Mouse (Mus musculus) kidney, embryonic 14.5 days (tissue): Measurements from ENCODE around the gene Smndc1. TPM values are rescaled to one million over a fixed set of nuclear protein-coding genes. Genes with fewer than 3 reads are reported as not detected.

Source experiments
- ATAC-seq: fragments of 200-750 bp; cut with Nextera tagmentation; 2 replicates; pipeline ENCODE4 v1.8.0; 2017; ENCODE audit warnings: moderate number of reproducible peaks, mild to moderate bottlenecking, moderate TSS enrichment, moderate library complexity; ENCODE audit not compliant: low FRiP score, low TSS enrichment
- H3K27ac ChIP-seq: fragments of 300-500 bp; sonication (generic); 2 replicates; pipeline ENCODE4 v1.5.1; 2014; ENCODE audit warnings: low read depth, mild to moderate bottlenecking, low read length, moderate library complexity, mixed read lengths
- H3K27me3 ChIP-seq: fragments of 300-500 bp; sonication (generic); 2 replicates; pipeline ENCODE4 v1.6.1; 2014; ENCODE audit warnings: mild to moderate bottlenecking, low read length; ENCODE audit not compliant: control insufficient read depth, insufficient read depth
- H3K36me3 ChIP-seq: fragments of 300-500 bp; sonication (generic); 2 replicates; pipeline ENCODE4 v1.6.1; 2014; ENCODE audit warnings: low read length, mixed read lengths; ENCODE audit not compliant: control insufficient read depth, insufficient read depth
- H3K4me1 ChIP-seq: fragments of 300-500 bp; sonication (generic); 2 replicates; pipeline ENCODE4 v1.6.1; 2014; ENCODE audit warnings: low read length, mixed read lengths; ENCODE audit not compliant: control insufficient read depth, insufficient read depth
- H3K4me2 ChIP-seq: fragments of 300-500 bp; sonication (generic); replicated peaks from 2 replicates; pipeline ENCODE4 v1.6.1; 2014; ENCODE audit warnings: low read depth, mild to moderate bottlenecking, low read length
- H3K4me3 ChIP-seq: fragments of 300-500 bp; sonication (generic); 2 replicates; pipeline ENCODE4 v1.5.1; 2014; ENCODE audit warnings: mild to moderate bottlenecking, low read length
- H3K9ac ChIP-seq: fragments of 300-500 bp; sonication (generic); 2 replicates; pipeline ENCODE4 v1.6.1; 2014; ENCODE audit warnings: low read depth, mild to moderate bottlenecking, low read length, moderate library complexity
- H3K9me3 ChIP-seq: fragments of 300-500 bp; sonication (generic); 2 replicates; pipeline ENCODE4 v1.6.1; 2016; ENCODE audit warnings: low read length; ENCODE audit not compliant: control insufficient read depth
- WGBS: fragments of 180-500 bp; shearing (Covaris S2); extraction: QIAGEN DNeasy Blood & Tissue Kit; methylation state at CpG from one replicate; pipeline ENCODE4 v1.1.7; 2014; 5-methylcytosine and 5-hydroxymethylcytosine counted together
- polyA plus RNA-seq: library from polyadenylated mRNA; unstranded; fragments of >200 nt; fragmentation: Nextera tagmentation; extraction: Ambion mirVana; gene quantifications from 2 replicates; pipeline ENCODE4 v1.2.1, GENCODE M21; 2014

Gene Smndc1
- polyA plus RNA-seq, 1 experiment from 2014 or later = 47.7 TPM

GRCm38 (mm10) chr19:53425824-53426223 is 35.4 kb upstream of the Smndc1 start:
- Histone ChIP-seq H3K27me3 (no peaks in the 10 kb centered on the region; the same call in 1 of the 2 replicates), H3K9ac (no peak overlapping the region), H3K4me2 (no peak overlapping the region), H3K36me3 (no peaks in the 10 kb centered on the region), H3K27ac (no peak overlapping the region), H3K4me3 (no peak overlapping the region), H3K4me1 (peaks cover 21% of the 10 kb centered on the region), H3K9me3 (no peaks in the 10 kb centered on the region)
- no peak for ATAC-seq
- 85% methylated on average over 8 of the region's 8 CpGs for WGBS

GRCm38 (mm10) chr19:53424629-53425028 is 34.3 kb upstream of the Smndc1 start:
- Histone ChIP-seq H3K4me3 (no peak overlapping the region; the same call in 1 of the 2 replicates), H3K36me3 (no peaks in the 10 kb centered on the region), H3K27me3 (no peaks in the 10 kb centered on the region; the same call in 1 of the 2 replicates), H3K4me2 (peak overlapping the region; percentile 21), H3K4me1 (peaks cover 26% of the 10 kb centered on the region), H3K9ac (peak overlapping the region; percentile 25; the same call in 1 of the 2 replicates), H3K9me3 (no peaks in the 10 kb centered on the region), H3K27ac (no peak overlapping the region)
- 17% methylated on average over 18 of the region's 18 CpGs for WGBS
- no peak for ATAC-seq

DNA sequence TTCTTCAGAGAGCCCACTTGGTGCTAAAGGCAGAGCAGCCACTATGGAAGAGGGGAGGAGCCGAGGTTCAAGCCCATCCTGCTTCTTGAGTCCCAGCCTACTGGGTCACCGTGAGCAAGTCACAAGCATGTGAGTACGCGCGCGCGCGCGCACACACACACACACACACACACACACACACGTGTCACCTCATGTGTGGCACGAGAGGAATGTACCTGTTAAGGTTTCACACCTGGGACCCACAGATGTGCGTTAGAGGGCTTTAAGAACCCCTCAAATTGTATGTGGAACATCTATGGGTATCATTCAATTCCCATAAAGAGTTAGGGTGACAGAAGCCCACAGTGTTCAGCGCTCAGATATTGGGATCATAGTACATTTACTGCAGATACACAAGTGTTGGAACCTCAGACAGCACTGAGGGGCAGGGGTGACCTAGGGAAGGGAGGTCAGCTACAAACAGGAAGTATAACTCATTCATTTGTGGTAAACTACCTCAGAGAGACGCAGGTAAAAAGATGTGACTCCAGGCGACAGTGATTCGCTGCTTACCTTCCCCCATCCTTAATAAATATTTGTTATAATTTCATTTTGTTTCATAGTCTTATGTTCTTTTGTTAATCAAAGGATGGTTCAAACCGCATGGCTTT is 33.6 kb upstream of the Smndc1 start:
- Histone ChIP-seq H3K9me3 (no peaks in the 10 kb centered on the region), H3K36me3 (no peaks in the 10 kb centered on the region), H3K27ac (no peak overlapping the region), H3K9ac (no peak overlapping the region), H3K4me1 (peaks cover 26% of the 10 kb centered on the region), H3K27me3 (no peaks in the 10 kb centered on the region; the same call in 1 of the 2 replicates), H3K4me3 (no peak overlapping the region), H3K4me2 (peak overlapping the region; percentile 8; the same call in 1 of the 2 replicates)
- WGBS = 56% methylated on average over 17 of the region's 17 CpGs
- no peak for ATAC-seq

DNA sequence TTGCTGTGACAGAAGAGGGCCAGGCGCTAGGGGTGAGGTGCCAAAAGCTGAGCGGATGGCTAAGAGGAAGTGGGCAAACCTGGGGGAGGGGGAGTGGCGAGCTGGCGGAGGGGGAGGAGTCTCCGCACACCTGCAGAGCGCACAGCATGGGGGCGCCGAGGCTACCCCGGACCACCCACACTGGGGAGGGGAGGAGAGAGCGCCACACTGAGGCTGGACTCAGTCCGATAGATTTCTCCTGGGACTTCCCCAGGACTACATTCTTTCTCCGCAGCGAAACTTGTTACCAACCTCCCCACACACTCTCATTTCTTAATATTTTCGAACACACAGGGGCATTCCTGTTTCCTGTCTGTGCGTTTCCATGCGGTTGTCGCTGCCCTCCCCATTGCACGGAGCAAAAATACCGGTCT is 33.0 kb upstream of the Smndc1 start:
- Histone ChIP-seq H3K27ac (no peak overlapping the region), H3K4me3 (no peak overlapping the region)

DNA sequence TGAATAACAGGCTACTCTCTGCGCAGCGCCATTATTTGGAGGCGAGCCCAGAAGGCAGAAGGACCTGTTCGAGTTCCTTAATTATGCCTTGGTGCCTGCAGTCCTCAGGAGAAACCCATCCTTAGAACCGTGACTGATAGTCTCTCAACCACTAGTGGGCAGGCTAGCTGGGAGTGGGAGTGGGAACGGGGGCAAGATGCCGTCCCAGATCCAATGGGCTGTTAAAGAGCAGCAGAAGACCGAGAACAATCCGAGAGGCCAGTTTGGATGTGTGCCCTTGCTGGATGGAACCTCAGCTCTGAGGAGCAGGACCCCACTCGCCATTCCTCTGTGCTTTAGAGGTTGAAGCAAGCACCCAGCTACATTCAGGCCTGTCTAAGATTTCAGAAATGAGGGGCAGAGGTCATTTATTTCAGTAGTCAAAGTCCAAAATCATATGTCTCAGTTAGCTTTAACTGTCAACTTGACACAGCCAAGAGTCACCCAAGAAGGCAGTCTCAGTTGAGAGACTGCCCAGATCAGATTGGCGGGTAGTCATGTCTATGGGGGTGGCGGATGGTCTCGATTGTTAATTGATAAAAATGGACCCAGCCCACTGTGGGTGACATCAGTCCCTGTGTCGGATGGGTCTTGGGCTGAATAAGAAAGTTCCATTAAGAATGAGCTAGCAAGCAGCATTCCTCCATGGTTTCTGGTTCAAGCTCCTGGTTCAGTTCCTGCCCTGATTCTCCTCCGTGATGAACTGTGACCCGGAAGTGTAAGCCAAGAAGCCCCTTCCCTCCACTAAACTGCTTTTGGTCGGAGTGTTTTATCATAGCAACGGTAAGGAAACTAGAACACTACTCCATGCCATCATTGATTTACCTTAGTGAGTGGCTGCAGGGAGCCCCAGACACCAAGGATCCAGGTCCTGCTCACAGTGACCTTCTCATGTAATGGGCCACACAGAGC is 32.3 kb upstream of the Smndc1 start:
- Histone ChIP-seq H3K27ac (no peak overlapping the region), H3K4me2 (no peak overlapping the region), H3K4me3 (no peak overlapping the region), H3K4me1 (peaks cover 25% of the 10 kb centered on the region), H3K9me3 (no peaks in the 10 kb centered on the region), H3K9ac (no peak overlapping the region), H3K27me3 (no peaks in the 10 kb centered on the region; the same call in none of the 2 replicates), H3K36me3 (no peaks in the 10 kb centered on the region)
- ATAC-seq = no peak
- 69% methylated on average over 18 of the region's 18 CpGs for WGBS

More for the DNA sequence above, 33.0 kb upstream of the Smndc1 start:
- no peaks in the 10 kb centered on the region for H3K36me3 ChIP-seq
- ATAC-seq = no peak
- H3K27me3 ChIP-seq = no peaks in the 10 kb centered on the region; the same call in none of the 2 replicates
- peak overlapping the region; percentile 8; the same call in 1 of the 2 replicates for H3K4me2 ChIP-seq
- H3K9me3 ChIP-seq = no peaks in the 10 kb centered on the region
- H3K9ac ChIP-seq = no peak overlapping the region
- peaks cover 26% of the 10 kb centered on the region for H3K4me1 ChIP-seq
- 28% methylated on average over 19 of the region's 19 CpGs for WGBS

GRCm38 (mm10) chr19:53421583-53422188 is 31.3 kb upstream of the Smndc1 start:
- Histone ChIP-seq H3K4me2 (peak overlapping the region; percentile 55), H3K9ac (peak overlapping the region; percentile 40; the same call in 1 of the 2 replicates), H3K27me3 (no peaks in the 10 kb centered on the region; the same call in none of the 2 replicates), H3K27ac (peak overlapping the region; percentile 85), H3K4me1 (peaks cover 19% of the 10 kb centered on the region), H3K4me3 (peak overlapping the region; percentile 34), H3K36me3 (no peaks in the 10 kb centered on the region), H3K9me3 (no peaks in the 10 kb centered on the region)
- peak; percentile 41 for ATAC-seq
- WGBS = 0% methylated on average over 6 of the region's 6 CpGs

DNA sequence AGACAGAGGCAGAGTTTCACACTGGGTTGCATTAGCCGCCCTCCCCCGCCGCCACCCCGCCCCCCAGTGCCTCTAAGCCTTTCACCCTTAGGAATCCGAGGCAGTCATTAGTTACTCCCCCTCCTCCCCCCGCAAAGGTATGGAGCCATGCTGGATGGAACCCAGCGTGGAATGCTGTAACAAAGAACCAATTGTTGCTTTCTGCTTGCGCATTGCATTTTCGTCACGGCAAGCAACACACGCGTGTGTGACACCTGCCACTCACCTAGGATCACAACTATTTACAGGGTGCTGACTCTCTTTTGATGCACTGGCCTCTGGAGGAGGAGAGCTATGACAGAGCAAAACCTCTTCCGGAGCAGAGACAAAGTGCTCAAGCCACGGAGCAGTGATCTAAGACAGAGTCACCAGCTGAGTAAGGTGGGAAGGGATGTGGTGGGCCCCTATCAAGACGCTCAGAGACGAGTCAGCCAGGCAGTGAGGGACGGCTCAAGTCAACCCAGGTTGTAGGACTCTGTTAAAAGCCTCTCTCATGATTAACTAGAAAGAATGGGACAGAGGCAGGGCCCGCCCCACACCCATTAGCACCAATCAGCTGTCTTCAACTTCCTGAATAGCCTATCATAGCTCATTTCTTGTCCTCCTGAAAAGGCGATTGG is 30.7 kb upstream of the Smndc1 start:
- peak overlapping the region; percentile 85 for H3K27ac ChIP-seq
- H3K4me3 ChIP-seq = peak overlapping the region; percentile 34
- peak; percentile 94 for ATAC-seq
- H3K27me3 ChIP-seq = no peaks in the 10 kb centered on the region; the same call in none of the 2 replicates
- peak overlapping the region; percentile 55 for H3K4me2 ChIP-seq
- no peaks in the 10 kb centered on the region for H3K36me3 ChIP-seq
- WGBS = 1% methylated on average over 19 of the region's 19 CpGs
- H3K4me1 ChIP-seq = peaks cover 19% of the 10 kb centered on the region
- no peaks in the 10 kb centered on the region for H3K9me3 ChIP-seq
- H3K9ac ChIP-seq = peak overlapping the region; percentile 42; the same call in 1 of the 2 replicates

- no peak for ATAC-seq
- Histone ChIP-seq H3K4me3 (no peak overlapping the region), H3K27ac (no peak overlapping the region), H3K27me3 (no peaks in the 10 kb centered on the region; the same call in none of the 2 replicates), H3K36me3 (no peaks in the 10 kb centered on the region), H3K9ac (no peak overlapping the region), H3K9me3 (no peaks in the 10 kb centered on the region), H3K4me2 (no peak overlapping the region), H3K4me1 (peaks cover 17% of the 10 kb centered on the region)
- WGBS = 50% methylated on average over 5 of the region's 5 CpGs
These were observed 29.5 kb upstream of the Smndc1 start for GRCm38 (mm10) chr19:53419834-53420233.
